ENCODE assay signal across 30 mouse cellular contexts in the genomic region with DNA sequence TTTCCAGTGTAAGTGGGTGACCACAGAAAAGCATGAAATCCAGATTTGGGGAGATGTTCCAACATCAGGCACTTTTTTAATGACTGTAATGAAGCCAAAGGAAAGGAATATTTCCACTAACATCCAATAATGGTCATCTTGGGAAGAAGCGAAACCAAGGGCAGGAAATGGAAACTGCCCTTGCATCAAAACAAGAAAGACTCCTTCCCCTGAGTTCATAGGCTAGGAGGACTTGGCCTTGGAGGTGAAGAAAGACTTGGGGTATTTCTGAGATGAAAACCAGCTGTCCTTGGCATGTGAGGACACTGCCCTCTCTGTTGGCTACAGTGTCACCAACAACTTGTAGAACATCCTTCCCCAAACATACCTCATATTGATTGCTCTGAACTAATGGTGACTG. TPM values are rescaled to one million over a fixed set of nuclear protein-coding genes. Genes with fewer than 3 reads are reported as not detected.
DNase-seq lines count a peak whose midpoint lies in the region; ATAC-seq and TF ChIP-seq lines count a peak whose summit lies in the region.
"Had no signal": no experiment of that assay in that cellular context is flagged by ENCODE, and none has a peak within 500 bp of the region (broad histone marks: within the 10 kb centered on the region; RNA-seq: fewer than 3 reads in every experiment).

No protein-coding gene starts in this region.

- H3K4me3 ChIP-seq in kidney, adult 2 months (ENCODE audit: insufficient read depth, low read depth, low read length), result no peak overlapping the region
- H3K4me3 ChIP-seq in forebrain, embryonic 16.5 days (replicated peaks; ENCODE audit: low read length), result no peak overlapping the region
- H3K4me3 ChIP-seq: embryonic facial prominence, embryonic 10.5 days; embryonic facial prominence, embryonic 15.5 days; forebrain, embryonic 12.5 days; heart, embryonic 10.5 days; heart, embryonic 15.5 days; layer of hippocampus, adult 2 months; left cerebral cortex, adult 2 months; limb, embryonic 12.5 days; liver, embryonic 12.5 days; myocyte; neural tube, embryonic 12.5 days; stomach, embryonic 15.5 days had no signal

- no peaks in the 10 kb centered on the region for H3K36me3 ChIP-seq in kidney, adult 2 months (ENCODE audit: control insufficient read depth, insufficient read depth, low read length)
- H3K36me3 ChIP-seq in splenic B cell, adult 2 months (ENCODE audit: control insufficient read depth, insufficient read depth, low read length, poor library complexity, severe bottlenecking), result no peaks in the 10 kb centered on the region
- H3K36me3 ChIP-seq in forebrain, embryonic 16.5 days (ENCODE audit: control insufficient read depth, insufficient read depth), result no peaks in the 10 kb centered on the region
- H3K36me3 ChIP-seq: embryonic facial prominence, embryonic 10.5 days; embryonic facial prominence, embryonic 15.5 days; forebrain, embryonic 12.5 days; heart, embryonic 10.5 days; heart, embryonic 15.5 days; limb, embryonic 12.5 days; liver, embryonic 12.5 days; neural tube, embryonic 12.5 days; stomach, embryonic 15.5 days had no signal

- no peak for TF ChIP-seq POLR2A in kidney, adult 2 months (IDR thresholded peaks at IDR 0.05; ENCODE audit: low read depth, low read length)

- intact Hi-C loops in gastrocnemius, postnatal 14 days (cut with DNase I; ENCODE audit: low total_unique reads), result no loop called here

- no peak overlapping the region for H3K9ac ChIP-seq in forebrain, embryonic 16.5 days (replicated peaks; ENCODE audit: low read depth, low read length)
- H3K9ac ChIP-seq: embryonic facial prominence, embryonic 15.5 days; forebrain, embryonic 12.5 days; heart, embryonic 15.5 days; limb, embryonic 12.5 days; liver, embryonic 12.5 days; liver, postnatal 0 days; neural tube, embryonic 12.5 days; stomach, embryonic 15.5 days had no signal

- no peak for TF ChIP-seq CTCF in kidney, adult 2 months (conservative IDR thresholded peaks at IDR 0.05; ENCODE audit: insufficient read depth, insufficient read length, low read depth, low read length)

- no peaks in the 10 kb centered on the region; the same call in 1 of the 2 replicates for H3K4me1 ChIP-seq in kidney, adult 2 months (ENCODE audit: control insufficient read depth, insufficient read depth, low read length)
- H3K4me1 ChIP-seq in forebrain, embryonic 16.5 days (replicated peaks; ENCODE audit: control insufficient read depth, insufficient read depth, low read length), result peaks cover 5% of the 10 kb centered on the region; the same call in 1 of the 2 replicates
- H3K4me1 ChIP-seq: embryonic facial prominence, embryonic 15.5 days; limb, embryonic 12.5 days; neural tube, embryonic 12.5 days; stomach, embryonic 15.5 days had no signal

- no peaks in the 10 kb centered on the region for H3K9me3 ChIP-seq in forebrain, embryonic 16.5 days (ENCODE audit: control insufficient read depth, low read length)
- H3K9me3 ChIP-seq: embryonic facial prominence, embryonic 10.5 days; embryonic facial prominence, embryonic 15.5 days; forebrain, embryonic 12.5 days; heart, embryonic 10.5 days; heart, embryonic 15.5 days; limb, embryonic 12.5 days; liver, embryonic 12.5 days; neural tube, embryonic 12.5 days; stomach, embryonic 15.5 days had no signal

- peak; percentile 47 for DNase-seq in kidney, adult 2 months
- DNase-seq in kidney, postnatal 36 days, result no peak
- peak; percentile 39 for DNase-seq in lung, postnatal 25 days (ENCODE audit: low spot score)
- DNase-seq in lung, postnatal 4 days, result no peak
- DNase-seq in lung, postnatal 36 days, result peak; percentile 52
- peak; percentile 35 for DNase-seq in splenic B cell, adult 2 months (ENCODE audit: low read depth, low spot score)
- no peak for DNase-seq in gastrocnemius, postnatal 14 days
- DNase-seq: adrenal gland, postnatal 36 days; cerebellum, adult 2 months; cerebellum, postnatal 14 days; gastrocnemius, postnatal 36 days; kidney, postnatal 25 days; liver, postnatal 0 days; right cerebral cortex, postnatal 4 days had no signal

- no peak for ATAC-seq in forebrain, embryonic 16.5 days
- ATAC-seq: intestine, embryonic 16.5 days; liver, embryonic 12.5 days; liver, postnatal 0 days; midbrain, embryonic 16.5 days had no signal

- no peaks in the 10 kb centered on the region for H3K27me3 ChIP-seq in kidney, adult 2 months (replicated peaks; ENCODE audit: control insufficient read depth, insufficient read depth, low read length)
- H3K27me3 ChIP-seq in splenic B cell, adult 2 months (ENCODE audit: control insufficient read depth, insufficient read depth, low read length, poor library complexity, severe bottlenecking), result no peaks in the 10 kb centered on the region
- no peaks in the 10 kb centered on the region for H3K27me3 ChIP-seq in forebrain, embryonic 16.5 days (replicated peaks; ENCODE audit: control insufficient read depth, insufficient read depth, low read length)
- H3K27me3 ChIP-seq: embryonic facial prominence, embryonic 15.5 days; forebrain, embryonic 12.5 days; heart, embryonic 15.5 days; limb, embryonic 12.5 days; liver, embryonic 12.5 days; neural tube, embryonic 12.5 days; stomach, embryonic 15.5 days had no signal

- H3K27ac ChIP-seq in kidney, adult 2 months (ENCODE audit: insufficient read depth, low read depth, low read length), result peak overlapping the region; percentile 27; the same call in 1 of the 2 replicates
- no peak overlapping the region for H3K27ac ChIP-seq in forebrain, embryonic 16.5 days (ENCODE audit: low read length)
- H3K27ac ChIP-seq: embryonic facial prominence, embryonic 10.5 days; embryonic facial prominence, embryonic 15.5 days; forebrain, embryonic 12.5 days; heart, embryonic 10.5 days; heart, embryonic 15.5 days; layer of hippocampus, adult 2 months; left cerebral cortex, adult 2 months; limb, embryonic 12.5 days; liver, embryonic 12.5 days; neural tube, embryonic 12.5 days; stomach, embryonic 15.5 days had no signal

- H3K4me2 ChIP-seq in forebrain, embryonic 16.5 days (ENCODE audit: low read length), result no peak overlapping the region
- H3K4me2 ChIP-seq: embryonic facial prominence, embryonic 15.5 days; forebrain, embryonic 12.5 days; heart, embryonic 15.5 days; limb, embryonic 12.5 days; liver, embryonic 12.5 days; midbrain, embryonic 11.5 days; neural tube, embryonic 12.5 days; stomach, embryonic 15.5 days had no signal

- WGBS in kidney, adult 2 months, result 74% methylated on average over 1 of the region's 1 CpGs
- 93% methylated on average over 1 of the region's 1 CpGs for WGBS in forebrain, embryonic 16.5 days

RNA-seq across cellular contexts. Expression of a gene that starts 5.2 kb away (rescaled TPM):
- polyA plus RNA-seq in kidney, adult 2 months (2012; rRNA removed), result 1.0 and 2.1 TPM in 2 replicates
- 0.23 and 0.39 TPM in 2 replicates for polyA plus RNA-seq in forebrain, embryonic 16.5 days (2015; fragmentation: Nextera tagmentation; extraction: Ambion mirVana)
- total RNA-seq in gastrocnemius, postnatal 14 days (2021), result under 1 TPM; 0.20 to 0.45 TPM

Comparison
In these comparisons a context has a peak if more than half of its experiments do, and no peak if none do; other contexts are left out.
1. DNase-seq: peak in kidney, adult 2 months (single experiment), lung, postnatal 25 days (single experiment), lung, postnatal 36 days (single experiment) and splenic B cell, adult 2 months (single experiment); none in kidney, postnatal 36 days (0 of 2), lung, postnatal 4 days (0 of 2) and gastrocnemius, postnatal 14 days (single experiment).